Mouse (Mus musculus) lung, adult 2 months (tissue): Measurements from ENCODE around the gene Hck.

Experiments used
- CTCF ChIP-seq: fragments of 200-500 bp; IDR thresholded peaks from 2 replicates; pipeline ENCODE4 v1.5.1; 2011; ENCODE audit warnings: mild to moderate bottlenecking, low read length, control low read depth; ENCODE audit not compliant: insufficient read depth
- POLR2A ChIP-seq: fragments of 200-500 bp; IDR thresholded peaks from 2 replicates; pipeline ENCODE4 v1.6.1; 2011; ENCODE audit warnings: low read depth, mild to moderate bottlenecking, control low read depth, low read length, borderline replicate concordance; ENCODE audit errors: extremely low read depth

- TF ChIP-seq POLR2A = no peak
- no peak for TF ChIP-seq CTCF
These were observed 22.1 kb upstream of the Hck start for GRCm38 (mm10) chr2:153086166-153086565.
